Mouse (Mus musculus) ES-E14 (cell line): ENCODE data around the gene Drd2.

Experiments
- HCFC1 ChIP-seq: IDR thresholded peaks from 2 replicates; pipeline ENCODE4 v1.6.1; 2012; ENCODE audit warnings: low read length, inconsistent platforms, borderline replicate concordance; ENCODE audit not compliant: insufficient read depth
- MAFK ChIP-seq: IDR thresholded peaks from 2 replicates; pipeline ENCODE4 v1.6.1; 2014; ENCODE audit warnings: mild to moderate bottlenecking, low read depth, low read length, inconsistent platforms; ENCODE audit not compliant: insufficient read depth
- ZC3H11A ChIP-seq: IDR thresholded peaks from 2 replicates; pipeline ENCODE4 v1.6.1; 2012; ENCODE audit warnings: low read depth, mild to moderate bottlenecking, inconsistent platforms, low read length, borderline replicate concordance

DNA sequence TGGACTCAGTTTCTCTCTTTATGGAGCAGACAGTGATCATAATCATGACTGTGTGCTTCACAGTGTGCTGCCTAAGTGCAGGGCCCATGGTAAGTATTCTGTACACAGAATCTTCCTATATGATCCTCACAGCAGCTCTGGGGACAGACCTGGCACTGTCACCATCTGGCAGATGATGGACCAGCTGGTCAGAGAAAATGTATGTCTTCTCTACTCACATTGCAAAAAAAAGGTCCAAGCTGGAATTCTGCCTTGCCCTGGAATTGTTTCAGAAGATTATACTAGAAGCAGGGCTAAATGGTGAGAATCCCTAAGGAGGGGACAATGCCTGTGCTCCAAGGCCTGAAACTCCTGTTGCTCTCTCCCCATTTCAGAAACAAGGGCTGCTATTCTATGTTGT, 55.6 kb downstream of the Drd2 start:
- TF ChIP-seq MAFK (no peak), HCFC1 (no peak), ZC3H11A (no peak)
